Mouse (Mus musculus) retina, embryonic 14.5 days (tissue): ENCODE results near the gene Muc3a.

Experiments used
- DNase-seq: peaks from one replicate; pipeline ENCODE4 v3.0.0-alpha.2; 2015; ENCODE audit warnings: low spot score

Gene Muc3a

DNA sequence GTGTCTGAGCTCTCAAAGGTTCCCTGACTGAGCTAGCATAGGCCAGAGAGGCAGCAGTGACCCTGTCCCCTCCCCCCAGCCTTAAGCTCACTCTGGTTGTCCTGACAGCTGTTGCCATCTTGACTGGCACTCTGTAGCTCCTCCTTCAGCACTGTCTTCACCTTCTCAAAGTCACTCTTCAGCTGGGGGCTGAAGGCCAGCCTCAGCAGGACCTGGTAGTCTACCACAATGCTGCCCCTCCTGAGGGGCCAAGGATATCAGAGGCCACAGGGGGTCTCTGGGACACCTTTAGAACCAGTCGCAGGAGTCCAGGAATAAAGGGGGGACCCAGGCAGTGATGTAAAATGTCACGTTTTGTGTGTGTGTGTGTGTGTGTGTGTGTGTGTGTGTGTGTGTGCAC is at the start of gene Muc3a:
Muc3a (minus strand) TSS at position 101 of the 400 bp plus-strand sequence.
- no peak for DNase-seq

DNA sequence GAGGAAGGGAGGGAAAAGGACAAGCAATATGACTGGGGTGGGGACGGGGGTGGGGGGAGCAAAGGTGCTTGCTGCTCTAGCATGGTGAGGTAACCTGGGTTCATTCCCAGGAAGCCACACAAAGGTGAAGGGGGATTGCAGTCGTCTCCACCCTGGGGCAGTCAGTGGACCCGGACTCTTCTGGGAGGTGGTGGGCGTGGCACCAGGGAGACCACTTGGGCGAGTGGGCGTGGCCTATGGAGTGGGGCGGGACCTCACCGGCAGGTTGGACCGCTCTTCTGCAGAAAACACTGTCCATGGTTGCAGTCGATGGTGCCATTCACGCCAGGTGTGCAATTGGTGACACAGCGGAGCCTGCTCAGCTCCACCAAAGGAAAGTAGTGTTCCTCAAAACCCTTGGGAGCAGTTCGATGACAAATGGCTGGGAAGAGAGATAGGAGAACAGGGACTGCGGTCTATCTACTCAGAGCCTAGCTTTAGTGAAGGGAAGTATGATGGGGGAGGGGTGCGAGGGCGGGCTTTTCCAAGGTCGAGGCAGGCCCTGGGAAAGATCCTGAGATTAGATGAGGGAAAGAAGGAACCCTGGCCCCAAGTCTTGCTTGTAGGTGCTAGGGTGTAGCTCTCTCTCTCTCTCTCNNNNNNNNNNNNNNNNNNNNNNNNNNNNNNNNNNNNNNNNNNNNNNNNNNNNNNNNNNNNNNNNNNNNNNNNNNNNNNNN is 917 bp downstream of the Muc3a start:
- peak; percentile 24 for DNase-seq

- DNase-seq: no peak
These were observed 1.5 kb downstream of the Muc3a start for GRCm38 (mm10) chr5:137210689-137211088.

- DNase-seq: no peak
These were observed 6.9 kb downstream of the Muc3a start for GRCm38 (mm10) chr5:137205301-137205700.

- no peak for DNase-seq
These were observed 17.6 kb downstream of the Muc3a start for GRCm38 (mm10) chr5:137194488-137195120.

DNA sequence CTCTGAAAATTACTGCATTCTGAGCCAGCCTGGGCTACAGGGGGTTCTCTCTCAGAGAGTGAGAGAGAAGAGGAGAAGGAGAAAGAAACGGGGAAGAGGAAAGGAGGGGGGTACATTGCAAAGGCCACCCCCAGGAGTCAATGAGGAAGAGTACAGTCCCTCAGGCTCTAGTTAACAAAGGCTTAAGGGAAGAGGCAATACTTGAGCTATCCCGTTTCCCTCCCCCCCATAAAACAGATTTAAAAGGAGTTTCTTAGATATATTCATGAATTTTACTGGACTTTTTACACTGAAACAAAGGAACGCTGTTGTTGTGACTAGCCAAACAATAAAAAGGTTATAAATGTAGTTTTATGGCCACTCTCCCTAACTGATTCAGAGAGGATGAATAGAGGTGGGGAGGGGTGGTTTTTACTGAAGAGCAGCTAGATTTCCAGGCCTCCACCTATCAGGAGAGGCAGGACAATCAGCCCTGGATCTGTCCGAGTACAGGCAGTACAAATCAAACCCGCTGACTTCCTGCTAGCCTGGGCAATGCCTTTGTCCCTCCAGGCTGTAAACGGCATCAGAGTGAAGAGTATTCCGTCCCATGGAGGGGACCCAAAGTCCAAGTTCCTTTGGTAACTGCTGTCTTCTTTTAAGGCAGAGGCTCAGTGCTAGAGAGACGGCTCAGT is 18.8 kb downstream of the Muc3a start:
- DNase-seq: no peak

GRCm38 (mm10) chr5:137189326-137189725 is 22.9 kb downstream of the Muc3a start:
- DNase-seq: peak; percentile 30

DNA sequence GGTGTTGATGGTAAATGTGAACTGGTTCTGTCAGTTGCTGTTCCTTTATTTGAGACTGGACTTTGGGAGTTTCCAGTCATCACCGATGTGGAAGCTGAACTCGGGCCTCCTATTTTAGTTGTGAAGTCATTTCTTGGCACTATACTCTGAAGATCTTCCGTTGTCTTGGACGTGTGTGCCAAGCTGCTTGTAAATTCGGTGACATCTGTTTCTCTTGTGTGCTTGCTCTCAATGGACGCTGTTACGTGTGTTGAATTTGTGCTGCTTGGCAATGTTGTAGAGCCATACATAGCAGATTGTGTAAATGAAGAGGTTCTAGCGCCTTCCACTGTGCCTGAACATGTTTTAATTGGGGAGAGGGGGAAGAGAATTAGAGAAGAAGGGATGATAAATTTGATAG is 26.8 kb downstream of the Muc3a start:
- DNase-seq: no peak

- no peak for DNase-seq
These were observed 32.4 kb downstream of the Muc3a start for GRCm38 (mm10) chr5:137179646-137180374.

DNA sequence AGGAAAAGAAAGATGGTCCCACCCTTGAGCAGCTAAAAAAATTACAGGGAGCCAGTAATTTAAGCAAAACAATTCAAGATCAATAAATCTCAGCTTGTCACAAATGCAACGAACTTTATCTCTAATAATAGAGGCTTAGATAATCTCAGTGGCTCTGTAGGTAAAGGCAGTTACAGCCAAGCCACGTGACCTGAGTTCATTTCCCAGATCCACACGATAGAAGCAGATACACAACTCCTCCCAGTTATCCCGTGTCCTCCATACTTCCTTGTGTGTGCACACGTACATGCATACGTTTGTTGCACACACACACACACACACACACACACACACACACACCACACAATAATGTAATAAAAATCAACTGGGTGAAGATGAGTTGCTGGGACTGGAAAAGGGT is 38.2 kb downstream of the Muc3a start:
- DNase-seq: no peak

- no peak for DNase-seq
These were observed 39.6 kb downstream of the Muc3a start for GRCm38 (mm10) chr5:137172591-137172990.

DNA sequence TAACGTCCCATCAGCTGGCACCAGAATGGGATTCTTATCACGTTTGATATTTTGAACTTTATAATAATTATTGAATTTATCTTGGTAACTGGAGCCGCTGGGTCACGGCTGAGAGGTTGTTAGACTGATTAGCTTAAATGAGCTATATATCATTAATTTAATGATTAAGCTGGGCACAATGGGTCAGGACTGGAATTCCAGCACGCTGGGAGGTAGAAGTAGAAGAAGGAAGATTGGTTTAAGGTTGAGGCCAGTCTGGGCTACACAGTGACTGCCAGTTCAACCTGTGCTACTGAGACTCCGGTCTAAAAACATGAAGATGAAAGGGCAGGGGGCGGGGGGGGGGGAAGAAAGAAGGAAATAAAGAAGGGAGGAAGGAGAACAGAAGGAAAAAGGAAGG is 40.7 kb downstream of the Muc3a start:
- DNase-seq: no peak

DNA sequence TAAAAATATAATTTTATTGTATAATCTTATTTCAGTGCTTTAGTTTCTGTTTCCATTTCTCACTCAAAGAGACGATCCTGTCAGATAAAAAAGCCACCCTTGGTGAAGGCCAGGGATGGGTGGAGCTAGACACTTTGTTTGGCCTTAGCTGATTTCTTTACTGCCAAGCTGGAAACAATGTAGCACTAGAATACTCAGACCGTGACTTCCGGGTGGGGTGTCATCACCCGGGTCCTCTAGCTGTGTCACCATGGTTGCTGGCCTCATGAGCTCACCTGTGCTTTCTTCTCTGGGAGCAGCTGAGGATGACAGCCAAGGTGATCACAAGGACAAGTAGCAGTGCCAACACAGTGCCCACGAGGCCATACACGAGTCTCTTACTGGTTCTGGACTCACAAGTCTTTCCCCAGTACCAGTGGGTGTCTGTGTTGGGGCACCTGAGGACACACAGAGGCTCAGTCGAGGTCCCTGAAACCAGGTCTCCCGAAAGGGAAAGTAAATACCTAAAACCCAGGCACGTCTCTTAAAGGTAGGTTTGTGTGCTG is 41.3 kb downstream of the Muc3a start:
- no peak for DNase-seq

DNA sequence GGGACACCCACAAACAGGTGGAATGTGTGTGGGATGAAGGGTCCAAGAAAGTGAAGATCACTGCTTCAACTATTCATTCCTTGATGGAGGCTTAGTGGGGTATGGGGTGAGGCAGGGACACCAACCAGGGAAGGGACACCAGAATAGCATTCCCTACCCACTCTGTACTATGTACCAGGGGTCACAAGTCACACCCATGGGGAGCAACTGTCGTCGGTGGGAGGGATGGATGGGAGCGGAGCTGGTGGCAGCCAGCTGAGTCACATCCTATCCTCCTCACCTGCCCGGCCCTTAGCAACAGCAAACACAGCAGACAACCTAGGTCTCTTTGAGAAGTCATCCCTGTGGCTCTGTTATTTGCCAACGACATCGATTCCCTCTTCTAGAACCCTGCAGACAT is 44.6 kb downstream of the Muc3a start:
- DNase-seq: no peak

DNA sequence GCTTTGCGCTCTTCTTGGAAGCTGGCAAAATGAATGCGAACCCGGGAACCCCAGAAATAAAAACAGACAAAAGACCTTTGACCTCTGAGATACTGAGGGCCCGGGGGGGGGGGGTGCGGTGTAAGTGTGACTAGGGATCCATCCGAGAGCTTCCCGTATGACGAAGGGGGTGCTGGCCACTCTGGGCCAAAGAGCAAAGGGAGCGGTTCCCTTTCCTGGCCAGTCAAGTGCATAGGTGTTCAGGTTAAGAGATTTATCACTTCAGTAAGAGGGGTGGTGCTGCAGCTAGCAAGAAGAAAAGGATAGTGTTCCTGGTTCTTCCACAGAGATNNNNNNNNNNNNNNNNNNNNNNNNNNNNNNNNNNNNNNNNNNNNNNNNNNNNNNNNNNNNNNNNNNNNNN is 46.2 kb downstream of the Muc3a start:
- DNase-seq: no peak

DNA sequence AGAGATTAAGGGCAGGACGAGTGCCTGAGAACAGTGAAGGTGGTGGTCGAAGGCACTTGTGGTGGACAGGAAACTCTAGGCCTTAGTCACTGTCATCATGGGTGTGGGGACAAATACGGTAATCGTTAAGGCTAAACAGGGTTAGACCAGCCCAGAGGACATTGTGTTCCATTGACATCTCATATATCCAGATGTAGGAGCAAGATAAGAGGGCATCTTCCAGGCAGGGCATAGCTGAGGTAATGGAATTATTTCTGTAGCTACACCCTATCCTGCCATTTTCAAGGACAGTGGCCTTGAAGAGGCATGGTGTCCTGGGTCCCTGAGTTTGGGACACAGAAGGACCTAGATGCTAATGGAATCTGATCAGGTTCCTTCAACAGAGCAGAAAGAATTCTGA is 50.3 kb downstream of the Muc3a start:
- no peak for DNase-seq

DNA sequence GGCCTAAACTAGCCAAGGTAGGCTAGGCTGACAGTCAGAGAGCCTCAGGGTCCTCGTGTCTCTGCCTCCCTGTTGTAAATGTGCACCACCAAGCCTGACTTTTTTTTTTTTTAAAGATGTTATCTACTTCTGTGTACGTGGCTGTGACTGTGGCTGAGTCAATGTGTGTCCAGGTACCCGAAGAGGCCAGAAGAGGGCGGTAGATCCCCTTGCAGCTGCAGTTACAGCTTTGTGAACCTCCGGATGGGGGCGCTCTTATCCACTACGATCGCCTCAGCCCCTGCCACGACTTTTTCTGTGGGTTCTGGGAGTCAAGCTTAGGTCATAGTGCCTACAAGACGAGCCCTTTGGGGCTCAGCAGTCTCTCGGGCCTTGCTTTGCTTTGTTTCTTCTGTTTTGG is 52.7 kb downstream of the Muc3a start:
- DNase-seq: peak; percentile 15
